16 mouse cellular contexts compared by ENCODE assay signal in the genomic region with DNA sequence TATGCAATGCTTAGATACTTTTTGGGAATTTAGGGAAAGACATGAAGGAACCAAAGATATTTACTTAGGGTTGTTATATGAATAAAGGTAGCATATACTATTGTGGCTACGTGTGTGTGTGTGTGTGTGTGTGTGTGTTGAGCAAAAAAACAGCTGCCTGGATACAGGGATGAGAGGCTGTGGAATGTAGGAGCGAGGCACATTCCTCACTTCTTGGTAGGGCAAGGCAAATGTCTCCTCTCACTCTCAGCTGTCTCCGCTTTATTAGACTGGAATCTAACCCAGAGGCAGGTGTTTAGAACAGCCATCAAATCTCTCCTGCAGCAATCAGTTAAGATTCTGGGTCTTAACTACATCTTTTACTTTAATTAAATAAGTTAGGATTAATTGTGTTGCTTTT. TPM values are rescaled to one million over a fixed set of nuclear protein-coding genes. Genes with fewer than 3 reads are reported as not detected.
DNase-seq lines count a peak whose midpoint lies in the region; ATAC-seq and TF ChIP-seq lines count a peak whose summit lies in the region.
"Had no signal": no experiment of that assay in that cellular context is flagged by ENCODE, and none has a peak within 500 bp of the region (broad histone marks: within the 10 kb centered on the region; RNA-seq: fewer than 3 reads in every experiment).

No protein-coding gene starts in this region.

- H3K9ac ChIP-seq in forebrain, embryonic 14.5 days (ENCODE audit: low read length) = no peak overlapping the region
- H3K9ac ChIP-seq in forebrain, postnatal 0 days = no peak overlapping the region
- no peak overlapping the region for H3K9ac ChIP-seq in hindbrain, embryonic 15.5 days
- no peak overlapping the region for H3K9ac ChIP-seq in midbrain, postnatal 0 days (replicated peaks; ENCODE audit: low read length, poor library complexity, severe bottlenecking)
- H3K9ac ChIP-seq: stomach, embryonic 15.5 days had no signal

- no peak for TF ChIP-seq POLR2A in brain, embryonic 14.5 days (IDR thresholded peaks at IDR 0.05; ENCODE audit: borderline replicate concordance, extremely low read depth, insufficient read depth, insufficient read length, poor library complexity, severe bottlenecking)

- no peak overlapping the region for H3K4me2 ChIP-seq in forebrain, embryonic 14.5 days (ENCODE audit: low read length)
- no peak overlapping the region for H3K4me2 ChIP-seq in forebrain, postnatal 0 days (ENCODE audit: low read depth)
- H3K4me2 ChIP-seq in hindbrain, embryonic 15.5 days = no peak overlapping the region
- no peak overlapping the region for H3K4me2 ChIP-seq in midbrain, postnatal 0 days (ENCODE audit: low read depth, low read length, poor library complexity, severe bottlenecking)

- peak; percentile 4 for DNase-seq in forebrain, embryonic 14.5 days (ENCODE audit: low spot score)
- no peak for DNase-seq in forebrain, postnatal 0 days
- DNase-seq in brain, embryonic 14.5 days (ENCODE audit: low read depth) = peak; percentile 35
- peak; percentile 2 for DNase-seq in midbrain, postnatal 0 days (ENCODE audit: low spot score)
- no peak for DNase-seq in heart, postnatal 14 days
- no peak for DNase-seq in cerebellum, postnatal 14 days
- no peak for DNase-seq in spleen, postnatal 10 days (ENCODE audit: low spot score in 2 of 2)
- DNase-seq: cerebellum, adult 18-20 months; kidney, adult 9 months; left cerebral cortex, postnatal 4 days; thymus, postnatal 14 days had no signal

- H3K4me3 ChIP-seq in forebrain, embryonic 14.5 days (ENCODE audit: low read depth, low read length) = no peak overlapping the region
- H3K4me3 ChIP-seq in forebrain, postnatal 0 days (ENCODE audit: low read depth, low read length) = no peak overlapping the region
- no peak overlapping the region for H3K4me3 ChIP-seq in hindbrain, embryonic 15.5 days
- H3K4me3 ChIP-seq in midbrain, postnatal 0 days (ENCODE audit: low read depth, low read length) = no peak overlapping the region

- peaks cover 11% of the 10 kb centered on the region; the same call in 1 of the 2 replicates for H3K36me3 ChIP-seq in forebrain, embryonic 14.5 days (ENCODE audit: control insufficient read depth, insufficient read depth, low read length)
- H3K36me3 ChIP-seq in forebrain, postnatal 0 days (ENCODE audit: insufficient read depth) = no peaks in the 10 kb centered on the region
- 0 out of 2 replicates have a peak, but pooled peaks cover 8% of the 10 kb centered on the region for H3K36me3 ChIP-seq in hindbrain, embryonic 15.5 days
- peaks cover 6% of the 10 kb centered on the region; the same call in 1 of the 2 replicates for H3K36me3 ChIP-seq in midbrain, postnatal 0 days (ENCODE audit: insufficient read depth, low read length)
- H3K36me3 ChIP-seq: lung, embryonic 15.5 days; stomach, embryonic 15.5 days had no signal

- intact Hi-C loops in heart, postnatal 14 days (cut with DNase I) = loop anchor here (5.0 kb wide), 1 partner anchor 105 kb away; no protein-coding TSS in a partner anchor

- H3K4me1 ChIP-seq in forebrain, embryonic 14.5 days (ENCODE audit: control insufficient read depth, insufficient read depth, low read length) = no peaks in the 10 kb centered on the region
- no peaks in the 10 kb centered on the region for H3K4me1 ChIP-seq in forebrain, postnatal 0 days (ENCODE audit: insufficient read depth)
- 0 out of 2 replicates have a peak, but pooled peaks cover 4% of the 10 kb centered on the region for H3K4me1 ChIP-seq in hindbrain, embryonic 15.5 days (replicated peaks)
- H3K4me1 ChIP-seq in midbrain, postnatal 0 days (ENCODE audit: insufficient read depth, low read length) = no peaks in the 10 kb centered on the region
- H3K4me1 ChIP-seq: heart, embryonic 15.5 days; lung, embryonic 15.5 days; stomach, embryonic 15.5 days had no signal

- H3K27me3 ChIP-seq in forebrain, embryonic 14.5 days (replicated peaks; ENCODE audit: control insufficient read depth, insufficient read depth, low read length) = 0 out of 2 replicates have a peak, but pooled peaks cover 3% of the 10 kb centered on the region
- no peaks in the 10 kb centered on the region for H3K27me3 ChIP-seq in forebrain, postnatal 0 days (ENCODE audit: insufficient read depth, low read length)
- no peaks in the 10 kb centered on the region for H3K27me3 ChIP-seq in hindbrain, embryonic 15.5 days
- no peaks in the 10 kb centered on the region for H3K27me3 ChIP-seq in midbrain, postnatal 0 days (ENCODE audit: insufficient read depth, low read length)
- H3K27me3 ChIP-seq: heart, embryonic 15.5 days; lung, embryonic 15.5 days; stomach, embryonic 15.5 days had no signal

- no peak for TF ChIP-seq CTCF in forebrain, postnatal 0 days (IDR thresholded peaks at IDR 0.05; ENCODE audit: low read depth)
- TF ChIP-seq CTCF in brain, embryonic 14.5 days (IDR thresholded peaks at IDR 0.05; ENCODE audit: borderline replicate concordance, extremely low read depth, insufficient read depth, insufficient read length) = no peak
- TF ChIP-seq CTCF in midbrain, postnatal 0 days (IDR thresholded peaks at IDR 0.05) = no peak

- no peak for ATAC-seq in forebrain, embryonic 14.5 days
- no peak for ATAC-seq in forebrain, postnatal 0 days
- ATAC-seq in hindbrain, embryonic 15.5 days (ENCODE audit: low FRiP score, low read depth) = no peak
- ATAC-seq in midbrain, postnatal 0 days (ENCODE audit: low FRiP score) = no peak
- ATAC-seq: Patski had no signal

- 49% methylated on average over 3 of the region's 3 CpGs for WGBS in forebrain, embryonic 14.5 days
- WGBS in forebrain, postnatal 0 days = 36% methylated on average over 3 of the region's 3 CpGs
- 43% methylated on average over 3 of the region's 3 CpGs for WGBS in hindbrain, embryonic 15.5 days
- WGBS in midbrain, postnatal 0 days = 46% methylated on average over 3 of the region's 3 CpGs

- no peaks in the 10 kb centered on the region for H3K9me3 ChIP-seq in forebrain, embryonic 14.5 days (replicated peaks; ENCODE audit: control insufficient read depth, low read length)
- H3K9me3 ChIP-seq in forebrain, postnatal 0 days (ENCODE audit: low read length) = no peaks in the 10 kb centered on the region
- H3K9me3 ChIP-seq in hindbrain, embryonic 15.5 days = no peaks in the 10 kb centered on the region
- H3K9me3 ChIP-seq in midbrain, postnatal 0 days (ENCODE audit: low read length) = no peaks in the 10 kb centered on the region
- H3K9me3 ChIP-seq: heart, embryonic 15.5 days; lung, embryonic 15.5 days; stomach, embryonic 15.5 days had no signal

- H3K27ac ChIP-seq in forebrain, embryonic 14.5 days (ENCODE audit: low read depth, low read length) = no peak overlapping the region
- H3K27ac ChIP-seq in forebrain, postnatal 0 days (ENCODE audit: low read depth, low read length) = no peak overlapping the region
- H3K27ac ChIP-seq in hindbrain, embryonic 15.5 days (replicated peaks) = 0 out of 2 replicates have a peak overlapping the region, but pooled peaks have one; percentile 34
- H3K27ac ChIP-seq in midbrain, postnatal 0 days (ENCODE audit: low read depth, low read length) = peak overlapping the region; percentile 18; the same call in 1 of the 2 replicates

RNA-seq across cellular contexts. Expression of a gene that starts 0.9 kb away (rescaled TPM):
- polyA plus RNA-seq in forebrain, embryonic 14.5 days (2014; fragmentation: Nextera tagmentation; extraction: Ambion mirVana) = 37.0 and 53.3 TPM in 2 replicates
- 62.0 and 64.1 TPM in 2 replicates for total RNA-seq in forebrain, postnatal 0 days (2014; rRNA removed)
- 21.0 and 37.5 TPM in 2 replicates for polyA plus RNA-seq in forebrain, postnatal 0 days (2015; fragmentation: Nextera tagmentation; extraction: Ambion mirVana)
- polyA plus RNA-seq in brain, embryonic 14.5 days (2012; rRNA removed) = 59.4 and 66.0 TPM in 2 replicates
- 89.9 and 98.5 TPM in 2 replicates for polyA plus RNA-seq in hindbrain, embryonic 15.5 days (2015; fragmentation: Nextera tagmentation; extraction: Ambion mirVana)
- 41.0 and 70.2 TPM in 2 replicates for total RNA-seq in midbrain, postnatal 0 days (2014; rRNA removed)
- polyA plus RNA-seq in midbrain, postnatal 0 days (2015; fragmentation: Nextera tagmentation; extraction: Ambion mirVana) = 58.9 and 62.5 TPM in 2 replicates
- total RNA-seq in heart, postnatal 14 days (2021) = 1 to 10 TPM; 7.4 to 7.8 TPM
- polyA plus RNA-seq: Patski had no signal

RNA-seq across cellular contexts. Expression of a gene that starts 30.5 kb away (rescaled TPM):
- 6.0 and 6.2 TPM in 2 replicates for polyA plus RNA-seq in forebrain, embryonic 14.5 days (2014; fragmentation: Nextera tagmentation; extraction: Ambion mirVana)
- total RNA-seq in forebrain, postnatal 0 days (2014; rRNA removed) = 16.7 and 26.6 TPM in 2 replicates
- 4.4 and 5.9 TPM in 2 replicates for polyA plus RNA-seq in forebrain, postnatal 0 days (2015; fragmentation: Nextera tagmentation; extraction: Ambion mirVana)
- polyA plus RNA-seq in brain, embryonic 14.5 days (2012; rRNA removed) = 19.9 and 35.7 TPM in 2 replicates
- 5.2 and 5.3 TPM in 2 replicates for polyA plus RNA-seq in hindbrain, embryonic 15.5 days (2015; fragmentation: Nextera tagmentation; extraction: Ambion mirVana)
- total RNA-seq in midbrain, postnatal 0 days (2014; rRNA removed) = 15.0 and 21.4 TPM in 2 replicates
- polyA plus RNA-seq in midbrain, postnatal 0 days (2015; fragmentation: Nextera tagmentation; extraction: Ambion mirVana) = 4.5 and 6.0 TPM in 2 replicates
- 10 to 100 TPM; 11.7 to 12.1 TPM for total RNA-seq in heart, postnatal 14 days (2021)

RNA-seq across cellular contexts. Expression of a gene that starts 34.4 kb away (rescaled TPM):
- 25.7 and 28.9 TPM in 2 replicates for polyA plus RNA-seq in forebrain, embryonic 14.5 days (2014; fragmentation: Nextera tagmentation; extraction: Ambion mirVana)
- total RNA-seq in forebrain, postnatal 0 days (2014; rRNA removed) = 28.1 and 31.6 TPM in 2 replicates
- polyA plus RNA-seq in forebrain, postnatal 0 days (2015; fragmentation: Nextera tagmentation; extraction: Ambion mirVana) = 30.8 and 40.9 TPM in 2 replicates
- 32.9 and 38.0 TPM in 2 replicates for polyA plus RNA-seq in brain, embryonic 14.5 days (2012; rRNA removed)
- polyA plus RNA-seq in hindbrain, embryonic 15.5 days (2015; fragmentation: Nextera tagmentation; extraction: Ambion mirVana) = 45.8 and 49.2 TPM in 2 replicates
- 40.0 and 40.1 TPM in 2 replicates for total RNA-seq in midbrain, postnatal 0 days (2014; rRNA removed)
- polyA plus RNA-seq in midbrain, postnatal 0 days (2015; fragmentation: Nextera tagmentation; extraction: Ambion mirVana) = 49.0 and 51.4 TPM in 2 replicates
- 1 to 10 TPM; 1.7 to 2.5 TPM for total RNA-seq in heart, postnatal 14 days (2021)

RNA-seq across cellular contexts. Expression of a gene that starts 39.5 kb away (rescaled TPM):
- 70.3 and 79.9 TPM in 2 replicates for polyA plus RNA-seq in forebrain, embryonic 14.5 days (2014; fragmentation: Nextera tagmentation; extraction: Ambion mirVana)
- 66.5 and 68.5 TPM in 2 replicates for total RNA-seq in forebrain, postnatal 0 days (2014; rRNA removed)
- polyA plus RNA-seq in forebrain, postnatal 0 days (2015; fragmentation: Nextera tagmentation; extraction: Ambion mirVana) = 57.7 and 68.4 TPM in 2 replicates
- 41.3 TPM in 2 replicates for polyA plus RNA-seq in brain, embryonic 14.5 days (2012; rRNA removed)
- polyA plus RNA-seq in hindbrain, embryonic 15.5 days (2015; fragmentation: Nextera tagmentation; extraction: Ambion mirVana) = 86.5 and 87.7 TPM in 2 replicates
- total RNA-seq in midbrain, postnatal 0 days (2014; rRNA removed) = 49.4 and 72.0 TPM in 2 replicates
- 75.0 and 75.2 TPM in 2 replicates for polyA plus RNA-seq in midbrain, postnatal 0 days (2015; fragmentation: Nextera tagmentation; extraction: Ambion mirVana)
- total RNA-seq in heart, postnatal 14 days (2021) = 10 to 100 TPM; 27.2 to 29.0 TPM

Comparison
In these comparisons a context has a peak if more than half of its experiments do, and no peak if none do; other contexts are left out.
1. DNase-seq: peak in forebrain, embryonic 14.5 days (single experiment), brain, embryonic 14.5 days (single experiment) and midbrain, postnatal 0 days (single experiment); none in forebrain, postnatal 0 days (single experiment), heart, postnatal 14 days (0 of 2), cerebellum, postnatal 14 days (0 of 2) and spleen, postnatal 10 days (0 of 2).
2. H3K27ac ChIP-seq: peak in hindbrain, embryonic 15.5 days (single experiment) and midbrain, postnatal 0 days (single experiment); none in forebrain, embryonic 14.5 days (single experiment) and forebrain, postnatal 0 days (single experiment).